Mouse (Mus musculus): ENCODE measurements around the gene Itgb6.

DNA sequence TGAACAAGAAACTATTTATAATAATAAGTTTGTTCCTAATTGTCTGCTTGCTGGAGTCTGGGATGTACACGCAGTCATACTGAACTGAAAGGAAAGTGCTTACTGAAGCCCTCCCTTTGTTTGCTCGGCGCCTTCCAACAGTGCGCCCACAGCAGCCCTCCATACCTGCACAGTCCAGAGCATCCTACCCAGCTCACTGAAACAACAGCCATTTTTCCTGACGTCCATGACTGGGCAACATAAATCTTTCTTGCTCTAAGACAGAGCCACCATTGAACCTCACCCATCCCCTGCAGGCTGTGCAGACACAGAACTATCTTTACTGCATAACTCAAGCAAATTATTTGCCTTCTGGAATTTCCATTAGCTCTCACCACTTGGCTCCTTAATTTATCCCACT is 74.8 kb downstream of the Itgb6 start:
- TF ChIP-seq GATA1 (IDR thresholded peaks at IDR 0.05; ENCODE audit: borderline replicate concordance, low read length) (no peak), FLI1 (IDR thresholded peaks at IDR 0.05; ENCODE audit: low read length) (no peak)

Measured in megakaryocyte, embryonic 14.5 days (primary cell).